Mouse (Mus musculus) heart, postnatal 0 days (tissue): ENCODE data around the gene Crisp1. TPM values are rescaled to one million over a fixed set of nuclear protein-coding genes. Genes with fewer than 3 reads are reported as not detected.

ENCODE experiments used
- ATAC-seq: fragments of 200-750 bp; cut with Nextera tagmentation; 2 replicates; pipeline ENCODE4 v1.8.0; 2017; ENCODE audit warnings: low read depth, moderate number of reproducible peaks, moderate library complexity; ENCODE audit not compliant: insufficient read depth
- DNase-seq: peaks from one replicate; pipeline ENCODE4 v3.0.0-alpha.2; 2016; ENCODE audit warnings: low spot score
- H3K27ac ChIP-seq: fragments of 300-500 bp; sonication (generic); 2 replicates; pipeline ENCODE4 v1.5.1; 2014; ENCODE audit warnings: low read depth, mild to moderate bottlenecking
- H3K27me3 ChIP-seq: fragments of 300-500 bp; sonication (generic); 2 replicates; pipeline ENCODE4 v1.6.1; 2014; ENCODE audit warnings: low read length, mixed read lengths; ENCODE audit not compliant: control insufficient read depth, insufficient read depth
- H3K36me3 ChIP-seq: fragments of 300-500 bp; sonication (generic); replicated peaks from 2 replicates; pipeline ENCODE4 v1.6.1; 2014; ENCODE audit warnings: low read length, mixed read lengths; ENCODE audit not compliant: control insufficient read depth, insufficient read depth
- H3K4me1 ChIP-seq: fragments of 300-500 bp; sonication (generic); 2 replicates; pipeline ENCODE4 v1.6.1; 2014; ENCODE audit warnings: antibody characterized with exemption; ENCODE audit not compliant: control insufficient read depth, insufficient read depth
- H3K4me2 ChIP-seq: fragments of 300-500 bp; sonication (generic); 2 replicates; pipeline ENCODE4 v1.6.1; 2014; ENCODE audit warnings: low read depth, mild to moderate bottlenecking, low read length, moderate library complexity
- H3K4me3 ChIP-seq: fragments of 300-500 bp; sonication (generic); 2 replicates; pipeline ENCODE4 v1.5.1; 2014; ENCODE audit warnings: low read depth, low read length
- H3K9ac ChIP-seq: fragments of 300-500 bp; sonication (generic); replicated peaks from 2 replicates; pipeline ENCODE4 v1.6.1; 2014; ENCODE audit warnings: low read depth, low read length, mixed read lengths
- H3K9me3 ChIP-seq: fragments of 300-500 bp; sonication (generic); replicated peaks from 2 replicates; pipeline ENCODE4 v1.6.1; 2016; ENCODE audit warnings: low read length; ENCODE audit not compliant: control insufficient read depth
- CTCF ChIP-seq: IDR thresholded peaks from 2 replicates; pipeline ENCODE4 v1.5.1; 2016; ENCODE audit warnings: antibody characterized with exemption, control low read depth, low read depth
- EP300 ChIP-seq: IDR thresholded peaks from 2 replicates; pipeline ENCODE4 v1.6.1; 2016; ENCODE audit warnings: antibody characterized with exemption, low read depth
- WGBS: fragments of 180-500 bp; shearing (Covaris S2); extraction: QIAGEN DNeasy Blood & Tissue Kit; methylation state at CpG from one replicate; pipeline ENCODE4 v1.1.7; 2014; 5-methylcytosine and 5-hydroxymethylcytosine counted together
- polyA plus RNA-seq: library from polyadenylated mRNA; unstranded; fragments of >200 nt; fragmentation: Nextera tagmentation; extraction: Ambion mirVana; gene quantifications from 2 replicates; pipeline ENCODE4 v1.2.1, GENCODE M21; 2015
- total RNA-seq: library from RNA; depleted of rRNA; stranded (reverse); fragments of >200 nt; gene quantifications from 2 replicates; pipeline ENCODE4 v1.2.3, GENCODE M21; 2014; ENCODE audit warnings: low replicate concordance; rRNA removed

Gene Crisp1
- total RNA-seq (not detected in 2 replicates), polyA plus RNA-seq (not detected in 2 replicates)

GRCm38 (mm10) chr17:40319062-40319461 is at the start of gene Crisp1:
Gene Crisp1 (minus strand): TSS chr17:40319207.
- Histone ChIP-seq H3K4me1 (no peaks in the 10 kb centered on the region), H3K36me3 (no peaks in the 10 kb centered on the region), H3K4me2 (no peak within 1 kb of the TSS), H3K27me3 (no peaks in the 10 kb centered on the region), H3K4me3 (no peak within 1 kb of the TSS), H3K27ac (no peak within 1 kb of the TSS), H3K9ac (no peak within 1 kb of the TSS), H3K9me3 (no peaks in the 10 kb centered on the region)
- DNase-seq (no peak), ATAC-seq (no peak)
- no peak for TF ChIP-seq EP300
- no peak for TF ChIP-seq CTCF
- 60% methylated on average over 2 of the region's 2 CpGs for WGBS

- TF ChIP-seq CTCF (no peak), EP300 (no peak)
- Histone ChIP-seq H3K27me3 (no peaks in the 10 kb centered on the region), H3K27ac (no peak overlapping the region), H3K4me2 (no peak overlapping the region), H3K9ac (no peak overlapping the region), H3K36me3 (no peaks in the 10 kb centered on the region), H3K4me3 (no peak overlapping the region), H3K9me3 (no peaks in the 10 kb centered on the region), H3K4me1 (no peaks in the 10 kb centered on the region)
- DNase-seq (no peak), ATAC-seq (no peak)
- WGBS, result 55% methylated on average over 3 of the region's 3 CpGs
These were observed 23.5 kb upstream of the Crisp1 start for GRCm38 (mm10) chr17:40342497-40343009.

DNA sequence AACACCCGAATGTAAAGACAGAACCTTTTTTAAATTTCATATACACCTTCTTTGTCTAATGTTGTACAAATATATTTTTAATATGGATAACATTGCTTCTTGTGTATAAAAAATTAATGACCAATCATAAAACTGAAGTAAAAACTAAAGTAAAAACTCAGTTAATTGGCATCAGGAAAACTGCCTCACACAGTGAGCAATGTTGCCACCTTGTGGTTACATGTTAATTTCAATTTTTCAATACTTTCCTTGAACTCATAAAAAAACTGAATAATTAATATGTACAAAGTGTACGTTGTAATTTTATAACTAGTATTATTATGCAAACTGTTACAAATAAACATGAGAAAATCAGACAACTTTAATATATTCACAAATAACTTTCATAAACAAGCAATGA is 33.6 kb downstream of the Crisp1 start:
- H3K27ac ChIP-seq, result no peak overlapping the region
- WGBS, result 64% methylated on average over 2 of the region's 2 CpGs
- no peaks in the 10 kb centered on the region for H3K27me3 ChIP-seq
- TF ChIP-seq EP300, result no peak
- TF ChIP-seq CTCF, result no peak
- DNase-seq (no peak), ATAC-seq (no peak)
- H3K4me1 ChIP-seq, result no peaks in the 10 kb centered on the region
- no peak overlapping the region for H3K9ac ChIP-seq
- H3K4me3 ChIP-seq, result no peak overlapping the region
- no peaks in the 10 kb centered on the region for H3K36me3 ChIP-seq
- H3K9me3 ChIP-seq, result no peaks in the 10 kb centered on the region
- no peak overlapping the region for H3K4me2 ChIP-seq

DNA sequence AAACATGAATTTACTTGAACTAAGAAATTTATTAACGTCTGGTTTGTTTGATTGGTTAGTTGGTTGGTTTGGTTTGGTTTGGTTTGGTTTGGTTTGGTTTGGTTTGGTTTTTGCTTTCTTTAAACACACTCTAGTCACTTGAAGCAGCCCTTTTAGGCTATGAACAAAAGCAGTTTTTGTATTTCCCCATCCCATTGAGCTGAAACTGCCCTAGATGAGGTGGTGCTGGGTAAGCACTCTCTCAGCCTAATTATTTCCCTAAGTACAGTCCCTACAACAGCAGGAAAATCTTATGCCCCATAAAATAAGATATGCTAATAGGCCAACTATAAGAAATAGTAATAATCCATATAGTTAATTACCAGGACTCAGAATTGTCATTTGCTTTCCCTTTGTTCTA is 43.5 kb downstream of the Crisp1 start:
- Histone ChIP-seq H3K4me1 (no peaks in the 10 kb centered on the region), H3K36me3 (no peaks in the 10 kb centered on the region), H3K4me2 (no peak overlapping the region), H3K4me3 (no peak overlapping the region), H3K9me3 (no peaks in the 10 kb centered on the region), H3K27me3 (no peaks in the 10 kb centered on the region), H3K27ac (no peak overlapping the region), H3K9ac (no peak overlapping the region)
- no peak for ATAC-seq
- 51% methylated on average over 1 of the region's 1 CpGs for WGBS
- no peak for DNase-seq
- TF ChIP-seq EP300, result no peak
- no peak for TF ChIP-seq CTCF

GRCm38 (mm10) chr17:40274906-40275470 is 44.0 kb downstream of the Crisp1 start:
- no peak overlapping the region for H3K9ac ChIP-seq
- TF ChIP-seq EP300 (no peak), CTCF (no peak)
- H3K4me3 ChIP-seq, result no peak overlapping the region
- H3K27ac ChIP-seq, result no peak overlapping the region
- no peaks in the 10 kb centered on the region for H3K9me3 ChIP-seq
- H3K4me1 ChIP-seq, result no peaks in the 10 kb centered on the region
- no peaks in the 10 kb centered on the region for H3K27me3 ChIP-seq
- ATAC-seq (no peak), DNase-seq (no peak)
- H3K36me3 ChIP-seq, result no peaks in the 10 kb centered on the region
- no peak overlapping the region for H3K4me2 ChIP-seq
- WGBS, result 50% methylated on average over 1 of the region's 1 CpGs

- Histone ChIP-seq H3K27me3 (no peaks in the 10 kb centered on the region), H3K9me3 (no peaks in the 10 kb centered on the region)
- WGBS, result 44% methylated on average over 1 of the region's 1 CpGs
These were observed 66.5 kb downstream of the Crisp1 start for GRCm38 (mm10) chr17:40252487-40252886.

More at GRCm38 (mm10) chr17:40252487-40252886, 66.5 kb downstream of the Crisp1 start:
- no peaks in the 10 kb centered on the region for H3K4me1 ChIP-seq
- no peak for TF ChIP-seq CTCF
- TF ChIP-seq EP300, result no peak
- no peak overlapping the region for H3K4me3 ChIP-seq
- no peak for DNase-seq
- no peak overlapping the region for H3K4me2 ChIP-seq
- H3K9ac ChIP-seq, result no peak overlapping the region
- H3K27ac ChIP-seq, result no peak overlapping the region
- H3K36me3 ChIP-seq, result no peaks in the 10 kb centered on the region
- ATAC-seq, result no peak

Other genes with a start within 250 kb of the Crisp1 start
- not detected in 2 replicates for gene AC192777.2, start 223.8 kb downstream of the Crisp1 start, total RNA-seq
- gene AC192777.2, start 223.8 kb downstream of the Crisp1 start, polyA plus RNA-seq, result not detected in 2 replicates
- not detected in 2 replicates for gene Pgk2, start 110.6 kb downstream of the Crisp1 start, total RNA-seq
- gene Pgk2, start 110.6 kb downstream of the Crisp1 start, polyA plus RNA-seq, result not detected in 2 replicates
- not detected in 2 replicates for gene Crisp3, start 76.9 kb downstream of the Crisp1 start, total RNA-seq
- not detected in 2 replicates for gene Crisp3, start 76.9 kb downstream of the Crisp1 start, polyA plus RNA-seq
- not detected in 2 replicates for gene Esp8, start 200.8 kb upstream of the Crisp1 start, total RNA-seq
- gene Esp8, start 200.8 kb upstream of the Crisp1 start, polyA plus RNA-seq, result not detected in 2 replicates
- gene Esp6, start 242.3 kb upstream of the Crisp1 start, total RNA-seq, result not detected in 2 replicates
- not detected in 2 replicates for gene Esp6, start 242.3 kb upstream of the Crisp1 start, polyA plus RNA-seq